Mouse (Mus musculus) megakaryocyte progenitor cell, adult 5-6 weeks (primary cell): ENCODE measurements around the gene Thy1. TPM values are rescaled to one million over a fixed set of nuclear protein-coding genes. Genes with fewer than 3 reads are reported as not detected.

Experiments used
- ATAC-seq: replicated peaks from 2 replicates; pipeline ENCODE4 v1.8.0; 2016; ENCODE audit warnings: mild to moderate bottlenecking, moderate TSS enrichment, inconsistent platforms; ENCODE audit not compliant: poor library complexity
- total RNA-seq, 2 experiments: library from RNA; stranded (forward) in 1 of 2; stranded (reverse) in 1 of 2; fragments of 157-497, 149-512 nt in 1 of 2; fragments of 200-1000 nt in 1 of 2; gene quantifications; 2 replicates each; pipeline versions ENCODE4 v1.2.3 to v1.2.4; 2015 to 2017

The Thy1 gene
- total RNA-seq, 2 experiments from 2014 or later = 0.21 to 0.32 TPM

- ATAC-seq = 0 out of 2 replicates have a peak, but pooled peaks have one; percentile 11
Measured at GRCm38 (mm10) chr9:44080953-44081352, 37.8 kb downstream of the Thy1 start.

GRCm38 (mm10) chr9:44081581-44081980, 38.4 kb downstream of the Thy1 start:
- ATAC-seq = no peak

GRCm38 (mm10) chr9:44082266-44082665, 39.1 kb downstream of the Thy1 start:
- ATAC-seq = no peak

GRCm38 (mm10) chr9:44083392-44084121, 40.4 kb downstream of the Thy1 start:
- ATAC-seq = no peak

- ATAC-seq = no peak
Measured at GRCm38 (mm10) chr9:44084236-44084635, 41.1 kb downstream of the Thy1 start.

- peak; percentile 48 for ATAC-seq
Measured at GRCm38 (mm10) chr9:44084659-44085229, 41.6 kb downstream of the Thy1 start.

GRCm38 (mm10) chr9:44085276-44085675, 42.1 kb downstream of the Thy1 start:
- ATAC-seq = no peak

- no peak for ATAC-seq
Measured at GRCm38 (mm10) chr9:44085741-44086665, 42.8 kb downstream of the Thy1 start.

GRCm38 (mm10) chr9:44086960-44087359, 43.8 kb downstream of the Thy1 start:
- ATAC-seq = no peak

GRCm38 (mm10) chr9:44087761-44088455, 44.7 kb downstream of the Thy1 start:
- 0 out of 2 replicates have a peak, but pooled peaks have one; percentile 10 for ATAC-seq

- ATAC-seq = peak; percentile 62
Measured at GRCm38 (mm10) chr9:44088877-44089608, 45.9 kb downstream of the Thy1 start.

- ATAC-seq = peak; percentile 74
Measured at GRCm38 (mm10) chr9:44093612-44094503, 50.7 kb downstream of the Thy1 start.

- peak; percentile 83 for ATAC-seq
Measured at GRCm38 (mm10) chr9:44094737-44095136, 51.6 kb downstream of the Thy1 start.

- ATAC-seq = no peak
Measured at GRCm38 (mm10) chr9:44095781-44096180, 52.6 kb downstream of the Thy1 start.

- ATAC-seq = no peak
Measured at GRCm38 (mm10) chr9:44096536-44096935, 53.4 kb downstream of the Thy1 start.
